Mouse (Mus musculus) 3134 (cell line): ENCODE data around the gene Serinc2.

Source experiments
- DNase-seq: peaks from one replicate; pipeline ENCODE4 v3.0.0-alpha.2; 2011; ENCODE audit warnings: low spot score; ENCODE audit not compliant: insufficient read length; ENCODE audit errors: extremely low read depth

Gene Serinc2

DNA sequence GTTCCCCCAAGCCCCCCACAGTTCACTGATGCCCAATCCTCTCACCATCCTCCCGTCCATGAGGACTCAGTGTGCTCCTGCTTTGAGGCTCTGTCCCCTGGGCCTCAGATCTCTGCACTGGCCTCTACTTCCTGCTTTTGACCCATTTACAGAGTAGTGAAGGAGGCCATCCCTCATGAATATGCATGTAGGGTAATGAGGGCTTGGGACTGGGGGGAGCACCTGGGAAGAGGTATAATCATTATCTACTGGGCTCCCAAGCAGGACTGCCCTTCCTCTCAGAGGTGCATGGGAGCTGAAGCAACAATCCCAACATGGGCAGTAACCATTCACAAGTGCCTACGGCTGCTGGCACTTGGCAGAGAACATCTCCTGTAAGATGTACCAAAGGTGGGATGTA lies at the start of gene Serinc2:
Gene Serinc2, minus strand, starts transcription at position 101 of the 400 bp plus-strand sequence.
- no peak for DNase-seq

DNA sequence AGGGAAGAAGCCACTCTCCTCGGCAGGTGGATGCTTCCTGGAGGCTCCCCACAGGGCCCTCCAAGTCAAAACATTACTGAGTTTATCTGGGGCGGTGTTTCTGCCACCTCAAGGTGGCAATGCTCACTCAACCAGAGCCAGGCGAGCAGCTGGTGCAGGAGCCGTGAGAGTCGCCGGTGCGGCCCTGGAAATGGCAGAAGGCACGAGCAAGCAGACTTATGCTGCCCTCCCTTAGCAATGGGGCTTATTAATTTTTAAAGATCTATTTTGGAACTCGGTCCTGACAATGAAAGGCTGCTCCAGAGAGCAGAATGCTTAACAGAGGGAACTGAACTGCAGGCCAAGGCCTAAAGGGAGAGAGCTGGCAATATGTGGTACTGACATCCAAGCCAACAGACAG lies 48.4 kb upstream of the Serinc2 start:
- DNase-seq, result no peak

DNA sequence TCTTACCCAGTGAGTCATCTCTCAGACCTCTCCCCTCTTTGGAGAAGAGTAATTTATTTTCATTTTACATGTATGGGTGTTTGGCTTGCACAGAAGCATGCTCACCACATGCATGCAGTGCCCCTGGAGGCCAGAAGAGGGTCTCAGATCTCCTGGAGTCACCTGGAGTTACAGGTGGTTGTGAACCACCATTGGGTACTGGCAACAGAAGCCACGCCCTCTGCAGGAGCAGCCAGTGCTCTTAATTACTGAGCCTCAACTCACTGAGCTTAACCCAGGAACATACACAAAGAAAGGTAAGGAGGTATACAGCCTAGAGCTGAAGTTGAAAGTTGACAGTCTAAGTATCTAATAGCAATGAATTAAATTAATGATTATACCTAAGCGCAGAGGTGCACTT lies 46.4 kb upstream of the Serinc2 start:
- no peak for DNase-seq

DNA sequence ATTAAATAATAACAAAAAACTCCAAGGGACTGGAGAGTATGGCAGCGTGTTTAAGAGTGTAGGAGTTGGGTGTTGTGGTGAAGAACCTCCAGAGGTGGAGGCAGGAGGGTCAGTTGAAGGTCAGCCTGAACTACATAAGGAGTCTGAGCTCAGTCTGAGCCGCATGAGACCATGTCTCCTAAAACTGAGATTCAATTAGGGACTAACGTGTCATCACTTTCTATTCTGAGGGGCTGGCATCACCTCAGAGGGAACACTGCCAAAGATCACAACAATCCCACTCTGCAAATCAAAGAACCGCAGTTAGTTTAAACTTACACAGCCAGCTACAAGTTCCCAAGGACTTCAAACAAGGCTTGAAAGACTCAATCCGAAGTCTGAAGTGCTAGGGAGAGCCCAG lies 44.6 kb upstream of the Serinc2 start:
- no peak for DNase-seq

DNA sequence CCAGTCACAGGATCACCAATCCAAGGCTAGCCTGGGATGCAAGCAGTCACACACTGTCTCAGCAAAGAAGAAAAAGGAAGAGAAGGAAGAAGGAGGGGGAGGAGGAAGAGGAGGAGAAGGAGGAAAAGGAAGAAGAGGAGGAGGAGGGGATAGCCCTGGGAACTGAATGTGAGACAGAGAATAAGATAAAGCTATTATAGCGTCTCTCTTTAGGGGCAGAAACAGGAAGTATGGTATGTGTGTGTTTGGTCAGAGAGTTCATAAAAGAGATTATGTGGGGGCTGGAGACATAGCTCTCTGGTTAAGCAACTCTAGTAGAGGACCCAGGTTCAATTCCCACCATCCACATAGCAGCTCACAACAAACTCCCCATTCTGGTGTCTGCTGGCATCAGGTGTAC lies 44.2 kb upstream of the Serinc2 start:
- DNase-seq, result no peak

DNA sequence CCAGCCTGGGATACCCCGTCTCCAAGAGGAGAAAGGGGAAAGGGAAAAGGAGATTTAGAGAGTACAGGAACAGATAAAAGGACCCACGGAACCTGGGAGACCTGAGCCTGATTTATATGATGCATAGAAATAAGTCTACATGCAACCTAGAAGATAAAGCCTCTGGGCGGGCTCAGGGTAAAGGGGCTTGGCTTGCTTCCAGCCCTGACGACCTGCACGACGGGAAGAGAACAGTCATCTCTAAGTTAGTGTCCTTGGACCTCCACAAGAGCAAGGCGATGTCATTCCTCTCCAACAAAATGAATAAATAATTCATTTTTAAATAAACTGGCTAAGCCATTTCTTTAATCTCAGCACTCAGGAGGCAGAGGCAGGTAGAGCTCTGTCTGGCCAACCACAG lies 43.6 kb upstream of the Serinc2 start:
- no peak for DNase-seq

DNA sequence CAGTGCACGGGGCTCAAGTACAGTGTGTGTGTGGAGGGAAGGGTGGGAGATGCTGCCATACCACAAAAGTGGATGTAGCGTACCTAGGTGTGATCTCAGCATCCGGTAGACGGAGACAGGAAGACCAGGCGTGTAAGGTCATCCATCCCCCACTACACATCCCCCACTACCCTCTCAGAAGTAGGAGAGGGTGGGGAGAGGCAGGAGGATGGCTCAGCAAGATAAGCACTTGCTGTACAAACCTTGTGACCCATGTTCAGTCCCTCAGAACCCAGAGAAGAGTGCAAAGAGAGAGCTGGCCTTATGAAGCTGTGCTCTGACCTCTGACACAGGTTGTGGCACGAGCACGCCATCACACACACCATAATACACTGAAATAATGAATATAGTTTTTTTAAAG lies 42.6 kb upstream of the Serinc2 start:
- no peak for DNase-seq

DNA sequence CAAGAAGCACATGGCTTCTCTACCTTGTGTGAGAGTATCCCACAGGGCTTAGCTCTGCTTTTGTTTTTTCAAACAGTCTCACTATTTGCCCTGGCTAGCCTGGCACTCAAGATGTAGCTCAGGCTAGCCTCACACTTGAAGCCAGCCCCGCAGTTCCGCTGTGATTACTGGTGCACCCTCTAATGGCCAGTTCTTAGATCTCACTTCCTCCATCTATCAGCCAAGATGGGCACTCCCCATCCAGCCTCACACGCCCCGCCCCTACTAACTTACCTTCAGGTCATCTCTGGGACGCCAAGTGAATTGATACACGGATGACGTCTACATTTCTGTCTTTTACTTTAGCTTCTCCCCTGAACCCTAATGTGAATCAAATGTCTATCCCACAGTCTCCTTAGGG lies 40.6 kb upstream of the Serinc2 start:
- no peak for DNase-seq

DNA sequence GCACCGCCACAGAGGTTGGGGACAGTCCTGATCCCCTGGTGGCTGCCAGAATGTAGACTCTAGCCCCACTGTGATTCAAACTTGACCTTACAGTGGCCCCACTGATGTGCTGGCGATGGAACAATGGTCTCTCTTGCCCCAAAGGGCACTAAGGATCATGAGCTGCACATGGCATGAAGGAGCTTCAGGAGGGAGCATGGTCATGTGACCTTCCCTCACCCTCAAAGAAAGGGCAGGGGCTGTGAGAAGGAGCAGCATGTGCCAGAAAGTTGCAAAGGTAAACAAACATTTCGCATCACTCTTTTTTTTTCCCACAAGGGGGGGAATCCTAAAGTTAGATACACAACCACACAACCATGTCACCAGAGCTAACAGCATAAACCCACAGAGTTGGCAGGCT lies 39.1 kb upstream of the Serinc2 start:
- no peak for DNase-seq

DNA sequence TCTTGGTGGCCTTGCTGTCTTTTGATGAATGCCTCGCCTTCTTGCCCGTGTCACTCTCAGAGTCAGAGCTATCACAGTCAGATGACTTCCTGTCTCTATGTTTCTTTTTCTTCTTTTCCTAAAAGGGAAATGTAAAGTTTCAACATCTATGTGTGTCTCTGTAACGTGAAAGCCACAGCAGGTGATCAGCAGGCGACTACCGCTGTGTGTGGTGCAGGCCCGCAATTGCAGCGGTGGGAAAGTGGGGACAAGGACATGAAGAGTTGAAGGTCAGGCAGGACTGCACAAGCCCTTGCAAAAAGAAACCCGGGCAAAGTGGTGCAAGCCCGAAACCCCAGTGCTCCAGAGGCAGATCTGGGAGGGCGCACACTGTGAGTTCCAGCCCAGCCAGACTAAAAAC lies 37.7 kb upstream of the Serinc2 start:
- no peak for DNase-seq

DNA sequence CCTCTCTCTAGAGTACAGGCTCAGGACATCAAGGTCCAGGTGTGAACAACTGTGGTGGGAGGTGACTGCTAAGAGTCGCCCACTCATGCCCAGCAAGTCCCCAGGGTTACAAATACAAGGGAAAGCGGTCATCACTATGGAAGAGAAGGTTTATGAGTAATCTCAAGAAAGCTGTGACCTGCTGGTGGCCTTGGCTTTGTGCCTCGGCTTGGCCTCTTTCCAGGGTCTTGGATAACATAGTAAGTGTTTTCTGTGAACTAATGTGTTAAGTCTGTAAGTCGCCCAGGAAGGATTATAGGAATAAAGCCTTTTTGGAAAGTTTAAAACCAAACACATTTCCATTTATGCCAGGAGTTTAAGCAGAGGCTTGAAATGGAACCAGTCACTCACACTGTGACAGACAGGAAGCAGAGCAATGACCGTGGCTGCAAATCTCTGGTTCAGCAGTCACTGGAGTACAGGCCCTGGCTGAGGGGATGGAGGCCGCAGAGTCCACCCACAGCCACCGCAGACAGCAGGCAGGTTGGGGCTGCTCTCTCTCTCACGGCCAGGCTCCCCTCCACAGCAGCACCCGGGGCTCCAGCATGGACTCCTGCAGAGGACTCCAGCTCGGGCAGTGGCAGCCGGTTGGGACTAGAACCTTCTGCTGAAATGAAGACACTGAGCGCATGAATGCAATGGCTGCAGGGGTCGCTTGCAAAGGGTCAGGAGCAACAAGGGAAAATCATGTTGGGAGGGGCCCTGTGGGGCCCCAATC lies 36.9 kb upstream of the Serinc2 start:
- no peak for DNase-seq

DNA sequence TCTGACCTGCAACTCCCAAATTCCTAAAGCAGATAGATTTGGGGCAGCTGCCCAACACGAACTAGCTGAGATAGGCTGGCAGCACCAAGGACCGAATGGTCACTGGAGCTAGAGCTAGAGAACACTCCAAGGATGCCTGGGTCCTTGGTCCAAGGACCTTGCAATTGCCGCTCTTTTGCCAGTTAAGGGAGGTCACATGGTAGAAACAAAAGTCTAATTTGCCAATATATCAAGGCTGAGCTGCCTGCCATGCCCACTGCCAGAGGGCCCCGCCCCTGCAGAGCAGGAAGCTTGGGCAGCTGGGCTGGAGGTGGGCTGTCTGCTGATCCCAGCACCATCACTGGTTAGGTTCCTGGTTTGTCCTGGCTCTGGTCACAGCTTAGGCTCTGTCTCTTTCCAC lies 34.5 kb upstream of the Serinc2 start:
- no peak for DNase-seq

DNA sequence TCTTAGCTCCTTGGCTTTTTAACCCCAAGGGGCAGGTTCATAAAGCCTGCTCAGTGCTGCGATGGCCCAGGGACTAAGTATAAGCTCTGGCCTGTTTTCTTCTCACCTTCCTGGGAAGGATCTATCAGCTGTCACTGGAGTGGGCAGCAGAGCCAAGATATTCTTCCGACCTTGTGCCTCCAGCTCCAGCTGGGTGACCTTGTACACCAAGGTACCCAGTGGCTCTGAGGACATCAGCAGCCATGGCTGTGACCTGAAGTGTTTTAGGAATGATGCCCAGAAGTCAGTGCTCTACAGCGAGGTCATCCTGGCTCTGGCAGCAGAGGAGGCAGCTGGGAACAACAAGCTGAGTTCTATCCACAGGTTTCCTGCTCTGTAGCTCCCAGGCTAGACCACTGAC lies 33.5 kb upstream of the Serinc2 start:
- DNase-seq, result no peak

DNA sequence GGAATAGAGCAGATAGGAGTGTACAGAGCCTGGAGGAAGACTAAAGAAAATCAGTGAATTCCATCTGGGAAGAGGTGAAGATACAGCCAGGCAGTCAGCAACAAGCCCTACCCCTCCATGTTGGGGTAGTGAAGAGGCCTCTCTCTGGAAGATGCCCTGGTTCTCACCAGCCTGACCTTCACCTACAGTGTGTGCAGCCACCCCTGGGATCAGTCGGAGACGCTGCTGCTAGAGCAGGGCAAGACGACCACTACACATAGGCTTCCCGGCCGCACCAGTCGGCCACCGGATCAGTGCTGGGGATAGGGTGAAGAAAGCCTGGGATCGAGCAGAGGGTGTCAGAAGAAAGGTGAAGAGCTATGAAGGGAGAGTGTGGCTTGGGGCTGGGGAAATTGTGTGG lies 30.2 kb upstream of the Serinc2 start:
- no peak for DNase-seq

DNA sequence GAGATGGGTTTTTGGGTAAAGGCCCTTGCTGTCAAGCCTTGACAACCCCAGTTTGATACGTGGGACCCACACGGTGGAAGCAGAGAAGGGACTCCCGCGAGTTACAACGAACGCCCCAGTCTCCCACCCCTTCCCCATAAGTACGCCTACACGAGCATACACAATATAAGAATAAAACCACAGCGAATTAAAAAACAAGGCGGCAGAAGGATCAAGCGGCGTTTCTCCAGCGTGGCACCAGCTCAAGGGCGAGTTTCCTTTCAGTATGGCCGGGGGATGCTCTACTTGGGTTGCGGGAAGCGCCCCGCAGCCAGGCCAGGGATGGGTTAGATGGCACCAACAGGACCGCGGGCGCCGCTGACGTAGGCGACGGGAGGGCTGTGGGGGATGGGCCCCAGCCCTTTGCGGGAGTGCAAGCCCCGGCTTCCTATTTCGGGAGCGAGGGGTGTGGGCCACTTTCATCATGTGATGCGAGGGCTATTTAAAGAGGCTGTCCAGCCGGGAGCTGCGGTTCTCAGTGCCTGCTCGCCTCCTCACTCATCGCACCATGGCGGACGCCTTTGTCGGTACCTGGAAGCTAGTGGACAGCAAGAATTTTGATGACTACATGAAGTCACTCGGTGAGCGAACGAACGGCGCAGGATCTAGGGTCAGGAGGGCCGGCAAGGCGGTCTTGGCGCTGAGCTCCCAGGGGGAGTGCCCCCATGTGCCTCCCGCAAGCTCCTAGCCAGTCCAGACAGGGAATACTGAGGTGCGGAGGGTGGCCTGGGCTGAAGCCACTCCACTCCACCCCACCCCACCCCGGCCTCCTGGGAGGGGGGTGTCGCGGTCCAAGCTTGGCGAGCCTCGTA lies 29.5 kb upstream of the Serinc2 start, which contains the start of the genes Fabp3 and Gm10570:
Gene Fabp3, plus strand, starts transcription at position 365 of the 851 bp plus-strand sequence.
Gene Gm10570, minus strand, starts transcription at position 444 of the 851 bp plus-strand sequence.
- DNase-seq, result no peak

DNA sequence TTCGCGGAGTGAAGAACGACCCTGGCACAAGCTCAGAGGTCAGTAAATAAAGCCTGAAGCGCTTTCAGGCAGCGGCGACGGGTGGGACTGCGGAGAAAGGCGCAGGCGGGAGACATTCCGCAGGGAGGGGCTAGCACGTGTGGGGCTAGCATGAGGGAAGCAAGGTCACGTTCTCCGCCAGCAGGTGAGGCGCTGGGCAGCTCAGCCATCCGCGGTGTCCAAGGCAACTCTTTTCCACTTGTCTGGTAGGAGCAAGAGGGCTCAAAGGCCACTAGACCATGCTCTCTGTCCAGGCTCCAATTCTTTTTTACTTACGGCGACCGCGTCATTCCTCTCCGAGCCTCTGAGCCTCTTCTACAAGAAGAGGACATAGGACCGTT lies 28.8 kb upstream of the Serinc2 start:
- no peak for DNase-seq

DNA sequence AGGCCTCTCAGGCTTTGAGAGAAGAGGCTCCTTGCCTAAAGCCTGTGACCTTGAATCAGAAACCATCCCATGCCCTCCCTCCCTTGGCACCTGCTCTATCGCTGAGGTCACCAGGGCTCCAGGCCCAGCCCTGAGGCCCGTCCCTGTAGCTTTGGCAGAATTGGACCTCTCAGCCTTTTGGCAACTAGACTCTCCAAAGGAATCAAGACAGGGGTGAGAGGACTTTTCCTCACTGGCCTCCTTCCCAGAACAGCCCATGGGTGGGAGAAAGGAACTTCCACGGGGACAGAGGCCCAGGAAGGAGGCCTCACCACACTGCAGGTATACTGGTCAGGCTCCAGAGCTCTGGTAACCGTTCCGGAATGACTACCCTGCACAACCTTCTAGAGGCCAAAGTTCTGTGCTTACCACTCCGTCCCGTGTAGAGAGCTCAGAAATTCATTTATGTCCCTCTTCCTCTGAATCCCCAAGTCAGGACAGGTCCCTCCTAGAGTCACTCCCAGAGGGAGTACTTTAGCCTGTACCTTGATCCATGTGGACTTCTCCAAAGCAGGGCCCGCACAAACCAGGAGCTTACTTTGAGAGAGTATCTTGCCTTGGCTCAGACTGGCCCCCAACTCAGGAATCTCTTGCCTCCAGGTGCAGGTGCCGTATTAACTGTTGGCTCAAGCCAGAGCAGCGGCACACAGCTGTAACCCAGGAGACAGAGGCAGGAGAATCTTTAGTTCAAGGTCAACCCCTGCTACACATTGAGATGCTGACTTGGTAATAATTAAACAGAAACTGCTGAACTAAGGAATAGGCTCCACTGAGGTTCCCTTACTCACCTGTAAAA lies 28.0 kb upstream of the Serinc2 start:
- DNase-seq, result no peak

DNA sequence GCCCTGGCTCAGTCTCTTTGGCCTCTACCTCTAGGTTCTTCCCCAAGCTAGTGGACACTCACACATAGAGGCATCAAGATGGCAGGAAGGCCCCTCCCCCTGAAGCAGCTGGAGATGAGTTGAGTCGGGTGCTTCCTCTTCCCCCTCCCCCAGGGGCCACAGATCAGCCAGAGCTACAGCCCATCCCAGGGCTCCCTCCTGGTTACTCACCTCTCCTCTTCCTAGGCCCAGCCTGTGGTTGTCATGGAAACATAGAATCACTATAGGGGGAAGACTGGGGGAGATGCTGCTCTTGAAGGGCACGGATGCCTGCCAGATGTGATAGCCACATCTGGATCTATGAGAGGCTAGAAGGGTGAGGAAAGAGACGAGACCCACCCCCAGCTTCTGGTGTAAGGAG lies 25.7 kb upstream of the Serinc2 start:
- no peak for DNase-seq

DNA sequence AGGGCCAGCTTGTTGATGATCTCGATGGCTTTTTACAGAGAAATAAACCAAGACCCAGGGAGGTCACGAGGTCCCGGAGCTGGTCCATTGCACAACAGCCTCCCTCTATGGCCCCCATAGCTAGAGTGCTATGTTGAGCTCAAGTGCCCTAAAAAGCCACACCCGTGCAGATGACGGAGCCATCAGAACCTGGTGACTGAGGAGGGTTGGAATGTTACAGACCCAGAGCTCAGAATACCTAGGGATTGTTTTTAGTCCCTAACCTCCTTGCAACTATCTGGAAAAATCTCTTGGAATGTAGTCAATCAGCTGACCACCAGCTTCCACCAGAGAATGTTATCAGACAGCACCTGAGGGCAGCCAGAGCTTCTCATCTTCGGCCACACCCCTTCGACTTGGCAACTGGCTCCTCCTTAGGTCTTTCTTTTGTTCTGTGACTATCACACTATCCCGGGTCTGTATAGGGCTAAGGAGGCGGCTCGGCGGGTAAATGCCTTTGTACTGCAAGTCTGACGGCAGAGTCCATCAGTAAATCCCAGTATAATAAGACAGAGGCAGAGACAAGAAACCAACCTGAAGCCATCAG lies 23.4 kb upstream of the Serinc2 start:
- DNase-seq, result no peak

DNA sequence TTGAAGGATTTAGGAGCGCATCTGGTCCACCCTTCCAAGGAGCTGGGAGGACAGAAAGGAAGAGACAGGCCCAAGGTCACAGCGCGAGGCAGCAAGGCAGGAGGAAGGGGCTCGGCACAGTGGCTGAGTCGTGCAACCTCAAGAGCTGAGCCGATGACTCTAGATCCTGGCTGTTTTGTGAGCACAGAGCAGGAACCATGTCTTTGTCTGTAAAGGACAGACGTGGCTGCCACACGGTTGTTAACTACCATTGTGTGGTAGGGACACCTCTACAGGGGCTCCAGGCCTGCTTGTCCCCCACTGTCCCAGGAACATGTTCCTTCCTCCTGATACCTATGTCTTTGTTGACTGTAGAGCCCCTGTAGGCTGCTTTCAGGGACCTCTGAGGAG lies 20.6 kb upstream of the Serinc2 start:
- no peak for DNase-seq
